Mouse (Mus musculus) testis, adult 2 months (tissue): ENCODE measurements around the gene Slco2b1.

Source experiments
- CTCF ChIP-seq: fragments of 200-500 bp; IDR thresholded peaks from 2 replicates; pipeline ENCODE4 v1.5.1; 2012; ENCODE audit warnings: low read depth, mild to moderate bottlenecking, inconsistent platforms, low read length, moderate library complexity; ENCODE audit not compliant: control insufficient read depth, insufficient read depth, insufficient replicate concordance
- POLR2A ChIP-seq: fragments of 200-500 bp; IDR thresholded peaks from 2 replicates; pipeline ENCODE4 v1.6.1; 2012; ENCODE audit warnings: low read depth, mild to moderate bottlenecking, inconsistent platforms, low read length, moderate library complexity; ENCODE audit not compliant: control insufficient read depth

GRCm38 (mm10) chr7:99627366-99627765 lies 83.8 kb downstream of the Slco2b1 start:
- no peak for TF ChIP-seq CTCF
- no peak for TF ChIP-seq POLR2A
